In the genomic region with DNA sequence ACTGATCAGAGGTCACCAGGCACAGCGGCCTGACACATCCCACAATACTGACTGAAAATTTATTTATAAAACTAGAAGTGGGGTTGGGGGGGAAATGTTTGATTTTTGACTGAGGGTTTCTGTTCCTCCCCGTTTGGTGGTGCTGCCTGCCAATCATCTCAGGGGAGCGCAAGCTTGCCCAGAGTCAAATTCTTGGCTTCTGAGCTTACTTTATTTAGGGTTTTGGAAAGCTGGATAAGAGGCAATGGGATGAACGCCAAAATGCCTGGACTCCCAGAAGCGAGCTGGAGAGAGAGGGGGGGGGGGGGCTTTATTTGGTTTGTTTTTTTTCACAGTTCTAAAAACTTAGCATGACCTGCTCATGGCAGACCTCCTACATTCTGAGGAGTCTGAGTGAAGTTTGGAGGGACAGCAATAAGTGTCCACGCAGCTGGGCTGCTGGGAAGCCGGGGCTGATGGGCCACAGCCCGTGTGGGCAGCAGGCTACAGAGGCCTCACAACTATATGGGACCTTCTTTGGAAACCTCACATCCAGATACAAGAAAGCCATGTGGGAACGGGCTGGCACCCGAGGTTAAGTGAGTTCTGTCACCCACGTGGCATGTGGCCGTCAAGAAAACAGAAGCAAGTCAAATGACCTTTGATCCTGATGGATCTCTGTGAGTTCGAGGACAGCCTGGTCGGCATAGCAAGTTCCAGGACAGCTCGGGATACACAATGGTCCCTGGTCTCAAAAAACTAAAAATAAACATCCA, we compare ENCODE assay signal across 11 mouse cellular contexts. TPM values are rescaled to one million over a fixed set of nuclear protein-coding genes. Genes with fewer than 3 reads are reported as not detected.
DNase-seq lines count a peak whose midpoint lies in the region; ATAC-seq and TF ChIP-seq lines count a peak whose summit lies in the region.
"Had no signal": no experiment of that assay in that cellular context is flagged by ENCODE, and none has a peak within 500 bp of the region (broad histone marks: within the 10 kb centered on the region; RNA-seq: fewer than 3 reads in every experiment).

No protein-coding gene starts in this region.

- no peak overlapping the region for H3K9ac ChIP-seq in kidney, postnatal 0 days (ENCODE audit: low read depth, low read length)
- no peak overlapping the region for H3K9ac ChIP-seq in embryonic facial prominence, embryonic 14.5 days (ENCODE audit: low read depth, low read length)
- no peak overlapping the region for H3K9ac ChIP-seq in intestine, embryonic 16.5 days (ENCODE audit: low read depth, low read length)
- H3K9ac ChIP-seq: limb, embryonic 12.5 days had no signal

- H3K9me3 ChIP-seq in kidney, postnatal 0 days (replicated peaks; ENCODE audit: low read length) = no peaks in the 10 kb centered on the region
- H3K9me3 ChIP-seq in embryonic facial prominence, embryonic 14.5 days (ENCODE audit: control insufficient read depth, low read length) = no peaks in the 10 kb centered on the region
- H3K9me3 ChIP-seq in intestine, embryonic 16.5 days (ENCODE audit: control insufficient read depth, low read length) = no peaks in the 10 kb centered on the region
- H3K9me3 ChIP-seq: limb, embryonic 12.5 days; megakaryocyte, embryonic 14.5 days had no signal

- no peaks in the 10 kb centered on the region for H3K36me3 ChIP-seq in kidney, postnatal 0 days (ENCODE audit: insufficient read depth, low read length)
- no peaks in the 10 kb centered on the region; the same call in 1 of the 2 replicates for H3K36me3 ChIP-seq in embryonic facial prominence, embryonic 14.5 days (ENCODE audit: control insufficient read depth, insufficient read depth, low read length)
- H3K36me3 ChIP-seq in intestine, embryonic 16.5 days (ENCODE audit: control insufficient read depth, insufficient read depth, low read length) = no peaks in the 10 kb centered on the region; the same call in 1 of the 2 replicates

- H3K27ac ChIP-seq in kidney, postnatal 0 days = no peak overlapping the region
- peak overlapping the region; percentile 2; the same call in 1 of the 2 replicates for H3K27ac ChIP-seq in embryonic facial prominence, embryonic 14.5 days (replicated peaks; ENCODE audit: low read depth, low read length)
- H3K27ac ChIP-seq in intestine, embryonic 16.5 days (ENCODE audit: low read length) = no peak overlapping the region
- H3K27ac ChIP-seq: limb, embryonic 12.5 days had no signal

- no peaks in the 10 kb centered on the region for H3K4me1 ChIP-seq in kidney, postnatal 0 days (replicated peaks; ENCODE audit: insufficient read depth, low read length)
- peaks cover 6% of the 10 kb centered on the region; the same call in 1 of the 2 replicates for H3K4me1 ChIP-seq in embryonic facial prominence, embryonic 14.5 days (ENCODE audit: control insufficient read depth, insufficient read depth, low read length)
- H3K4me1 ChIP-seq in intestine, embryonic 16.5 days (ENCODE audit: control insufficient read depth, insufficient read depth, low read length) = no peaks in the 10 kb centered on the region; the same call in 1 of the 2 replicates
- H3K4me1 ChIP-seq: limb, embryonic 12.5 days had no signal

- H3K27me3 ChIP-seq in kidney, postnatal 0 days (ENCODE audit: insufficient read depth, low read length) = no peaks in the 10 kb centered on the region
- no peaks in the 10 kb centered on the region for H3K27me3 ChIP-seq in embryonic facial prominence, embryonic 14.5 days (replicated peaks; ENCODE audit: control insufficient read depth, insufficient read depth, low read length)
- no peaks in the 10 kb centered on the region for H3K27me3 ChIP-seq in intestine, embryonic 16.5 days (replicated peaks; ENCODE audit: control insufficient read depth, insufficient read depth, low read length)
- H3K27me3 ChIP-seq: limb, embryonic 12.5 days had no signal

- DNase-seq in kidney, postnatal 0 days (ENCODE audit: low spot score) = peak; percentile 54
- DNase-seq in kidney, postnatal 36 days = no peak
- peak; percentile 81 for DNase-seq in NIH3T3 (ENCODE audit: low read depth)
- DNase-seq in embryonic facial prominence, embryonic 14.5 days (ENCODE audit: low spot score) = peak; percentile 87
- no peak for DNase-seq in spleen, postnatal 14 days (ENCODE audit: low spot score in 2 of 2)
- DNase-seq in embryo, embryonic 10.5 days (ENCODE audit: low spot score) = no peak
- DNase-seq: cerebellum, postnatal 25 days had no signal

- no peak overlapping the region for H3K4me3 ChIP-seq in kidney, postnatal 0 days (replicated peaks; ENCODE audit: low read depth, low read length)
- no peak overlapping the region for H3K4me3 ChIP-seq in embryonic facial prominence, embryonic 14.5 days (ENCODE audit: low read depth, low read length)
- no peak overlapping the region for H3K4me3 ChIP-seq in intestine, embryonic 16.5 days (ENCODE audit: low read length)
- H3K4me3 ChIP-seq: limb, embryonic 12.5 days; megakaryocyte, embryonic 14.5 days had no signal

- no peak overlapping the region for H3K4me2 ChIP-seq in kidney, postnatal 0 days (ENCODE audit: low read length)
- H3K4me2 ChIP-seq in embryonic facial prominence, embryonic 14.5 days (ENCODE audit: low read depth, low read length) = no peak overlapping the region
- H3K4me2 ChIP-seq in intestine, embryonic 16.5 days (ENCODE audit: low read depth, low read length) = no peak overlapping the region
- H3K4me2 ChIP-seq: limb, embryonic 12.5 days had no signal

- no peak for ATAC-seq in kidney, postnatal 0 days (replicated peaks; ENCODE audit: low FRiP score, low read depth)
- ATAC-seq in embryonic facial prominence, embryonic 14.5 days (ENCODE audit: low read depth) = 0 out of 2 replicates have a peak, but pooled peaks have one; percentile 19
- ATAC-seq in intestine, embryonic 16.5 days = peak; percentile 28; the same call in 1 of the 2 replicates

- 62% methylated on average over 15 of the region's 15 CpGs for WGBS in kidney, postnatal 0 days
- 61% methylated on average over 15 of the region's 15 CpGs for WGBS in embryonic facial prominence, embryonic 14.5 days
- WGBS in intestine, embryonic 16.5 days = 65% methylated on average over 15 of the region's 15 CpGs

- TF ChIP-seq CTCF in kidney, postnatal 0 days (IDR thresholded peaks at IDR 0.05; ENCODE audit: low read depth) = no peak

RNA-seq across cellular contexts. Expression of a gene that starts 11.4 kb away (rescaled TPM):
- not detected in 2 replicates for polyA plus RNA-seq in kidney, postnatal 0 days (2015; fragmentation: Nextera tagmentation; extraction: Ambion mirVana)
- 0.10 and 0.14 TPM in 2 replicates for polyA plus RNA-seq in embryonic facial prominence, embryonic 14.5 days (2014; fragmentation: Nextera tagmentation; extraction: Ambion mirVana)
- polyA plus RNA-seq in intestine, embryonic 16.5 days (2015; fragmentation: Nextera tagmentation; extraction: Ambion mirVana) = not detected in 2 replicates

RNA-seq across cellular contexts. Expression of a gene that starts 19.3 kb away (rescaled TPM):
- polyA plus RNA-seq in kidney, postnatal 0 days (2015; fragmentation: Nextera tagmentation; extraction: Ambion mirVana) = 0.20 and 0.75 TPM in 2 replicates
- 0.99 and 2.1 TPM in 2 replicates for polyA plus RNA-seq in embryonic facial prominence, embryonic 14.5 days (2014; fragmentation: Nextera tagmentation; extraction: Ambion mirVana)
- polyA plus RNA-seq in intestine, embryonic 16.5 days (2015; fragmentation: Nextera tagmentation; extraction: Ambion mirVana) = 0.28 and 0.78 TPM in 2 replicates
- polyA plus RNA-seq: large intestine, adult 2 months had no signal

RNA-seq across cellular contexts. Expression of a gene that starts 22.8 kb away (rescaled TPM):
- polyA plus RNA-seq in kidney, postnatal 0 days (2015; fragmentation: Nextera tagmentation; extraction: Ambion mirVana) = 0.59 and 1.1 TPM in 2 replicates
- 1.9 and 2.8 TPM in 2 replicates for polyA plus RNA-seq in embryonic facial prominence, embryonic 14.5 days (2014; fragmentation: Nextera tagmentation; extraction: Ambion mirVana)
- polyA plus RNA-seq in intestine, embryonic 16.5 days (2015; fragmentation: Nextera tagmentation; extraction: Ambion mirVana) = 0.53 and 1.1 TPM in 2 replicates

RNA-seq across cellular contexts. Expression of a gene that starts 28.3 kb away (rescaled TPM):
- 304 and 328 TPM in 2 replicates for polyA plus RNA-seq in kidney, postnatal 0 days (2015; fragmentation: Nextera tagmentation; extraction: Ambion mirVana)
- 408 and 423 TPM in 2 replicates for polyA plus RNA-seq in embryonic facial prominence, embryonic 14.5 days (2014; fragmentation: Nextera tagmentation; extraction: Ambion mirVana)
- polyA plus RNA-seq in intestine, embryonic 16.5 days (2015; fragmentation: Nextera tagmentation; extraction: Ambion mirVana) = 307 and 348 TPM in 2 replicates

RNA-seq across cellular contexts. Expression of a gene that starts 28.9 kb away (rescaled TPM):
- polyA plus RNA-seq in kidney, postnatal 0 days (2015; fragmentation: Nextera tagmentation; extraction: Ambion mirVana) = 133 and 140 TPM in 2 replicates
- polyA plus RNA-seq in embryonic facial prominence, embryonic 14.5 days (2014; fragmentation: Nextera tagmentation; extraction: Ambion mirVana) = 118 and 123 TPM in 2 replicates
- polyA plus RNA-seq in intestine, embryonic 16.5 days (2015; fragmentation: Nextera tagmentation; extraction: Ambion mirVana) = 159 and 183 TPM in 2 replicates

Comparison
In these comparisons a context has a peak if more than half of its experiments do, and no peak if none do; other contexts are left out.
1. DNase-seq: peak in kidney, postnatal 0 days (single experiment), NIH3T3 (single experiment) and embryonic facial prominence, embryonic 14.5 days (single experiment); none in kidney, postnatal 36 days (0 of 2), spleen, postnatal 14 days (0 of 2) and embryo, embryonic 10.5 days (single experiment).